Comparison of ENCODE assay signal across 9 mouse cellular contexts in genomic region chr1:25033155-25034095, GRCm38 (mm10).
DNase-seq lines count a peak whose midpoint lies in the region; ATAC-seq and TF ChIP-seq lines count a peak whose summit lies in the region.
"Had no signal": no experiment of that assay in that cellular context is flagged by ENCODE, and none has a peak within 500 bp of the region (broad histone marks: within the 10 kb centered on the region; RNA-seq: fewer than 3 reads in every experiment).

No protein-coding gene starts in this region.

- no peak for TF ChIP-seq POLR2A in heart, adult 2 months (IDR thresholded peaks at IDR 0.05; ENCODE audit: insufficient read depth, low read depth, low read length)

- no peak overlapping the region for H3K4me3 ChIP-seq in forebrain, embryonic 10.5 days
- no peak overlapping the region for H3K4me3 ChIP-seq in intestine, embryonic 15.5 days (replicated peaks)
- H3K4me3 ChIP-seq in heart, adult 2 months = no peak overlapping the region
- H3K4me3 ChIP-seq in liver, embryonic 11.5 days (ENCODE audit: low read depth, low read length) = no peak overlapping the region

- no peaks in the 10 kb centered on the region for H3K9me3 ChIP-seq in forebrain, embryonic 10.5 days
- no peaks in the 10 kb centered on the region for H3K9me3 ChIP-seq in intestine, embryonic 15.5 days
- H3K9me3 ChIP-seq in liver, embryonic 11.5 days (ENCODE audit: control insufficient read depth, low read length) = no peaks in the 10 kb centered on the region

- WGBS in forebrain, embryonic 10.5 days = 59% methylated on average over 8 of the region's 8 CpGs
- WGBS in intestine, embryonic 15.5 days = 64% methylated on average over 8 of the region's 8 CpGs
- WGBS in heart, adult 2 months = 73% methylated on average over 8 of the region's 8 CpGs
- 71% methylated on average over 8 of the region's 8 CpGs for WGBS in liver, embryonic 11.5 days

- DNase-seq in frontal cortex, postnatal 25 days (ENCODE audit: low spot score in 2 of 2) = no peak
- DNase-seq in forebrain, embryonic 10.5 days (ENCODE audit: extremely low spot score, low spot score) = peak; percentile 24
- peak; percentile 27 to 40 for DNase-seq in layer of hippocampus, postnatal 36 days
- peak; percentile 8 for DNase-seq in retina, adult 2 months (ENCODE audit: low read depth, low spot score)
- DNase-seq in heart, adult 2 months = no peak
- DNase-seq in liver, embryonic 11.5 days (ENCODE audit: low spot score) = no peak
- DNase-seq: thymus, postnatal 14 days had no signal

- H3K27ac ChIP-seq in forebrain, embryonic 10.5 days = no peak overlapping the region
- H3K27ac ChIP-seq in intestine, embryonic 15.5 days = no peak overlapping the region
- no peak overlapping the region for H3K27ac ChIP-seq in heart, adult 2 months
- no peak overlapping the region for H3K27ac ChIP-seq in liver, embryonic 11.5 days (ENCODE audit: low read depth, low read length)

- H3K9ac ChIP-seq in intestine, embryonic 15.5 days = no peak overlapping the region
- H3K9ac ChIP-seq in heart, adult 2 months (ENCODE audit: low read depth, low read length) = no peak overlapping the region
- H3K9ac ChIP-seq in liver, embryonic 11.5 days (ENCODE audit: low read depth, low read length) = no peak overlapping the region

- no peak for TF ChIP-seq EP300 in heart, adult 2 months (IDR thresholded peaks at IDR 0.05; ENCODE audit: insufficient read depth, low read depth, low read length)

- no peak for TF ChIP-seq CTCF in heart, adult 2 months (IDR thresholded peaks at IDR 0.05)

- H3K27me3 ChIP-seq in forebrain, embryonic 10.5 days (ENCODE audit: poor library complexity, severe bottlenecking) = no peaks in the 10 kb centered on the region
- no peaks in the 10 kb centered on the region for H3K27me3 ChIP-seq in intestine, embryonic 15.5 days (replicated peaks)
- H3K27me3 ChIP-seq in heart, adult 2 months (ENCODE audit: control insufficient read depth, insufficient read depth, low read length) = no peaks in the 10 kb centered on the region
- H3K27me3 ChIP-seq in liver, embryonic 11.5 days (replicated peaks; ENCODE audit: control insufficient read depth, insufficient read depth, low read length) = no peaks in the 10 kb centered on the region

- H3K4me2 ChIP-seq in intestine, embryonic 15.5 days (replicated peaks) = no peak overlapping the region
- H3K4me2 ChIP-seq in liver, embryonic 11.5 days = no peak overlapping the region

- intact Hi-C loops in heart, adult 2 months (cut with DNase I) = no loop called here

- H3K79me2 ChIP-seq in heart, adult 2 months (replicated peaks; ENCODE audit: control insufficient read depth, insufficient read depth, low read length) = no peaks in the 10 kb centered on the region

- no peaks in the 10 kb centered on the region for H3K36me3 ChIP-seq in forebrain, embryonic 10.5 days (replicated peaks)
- H3K36me3 ChIP-seq in intestine, embryonic 15.5 days = no peaks in the 10 kb centered on the region
- H3K36me3 ChIP-seq in heart, adult 2 months (ENCODE audit: control insufficient read depth, insufficient read depth, low read length) = no peaks in the 10 kb centered on the region
- H3K36me3 ChIP-seq in liver, embryonic 11.5 days (ENCODE audit: control insufficient read depth, insufficient read depth, low read length) = no peaks in the 10 kb centered on the region

- peak; percentile 100 for ATAC-seq in frontal cortex, adult (ENCODE audit: low TSS enrichment)
- ATAC-seq in intestine, embryonic 15.5 days = no peak
- no peak for ATAC-seq in liver, embryonic 11.5 days (replicated peaks; ENCODE audit: low FRiP score)

- peaks cover 15% of the 10 kb centered on the region for H3K4me1 ChIP-seq in forebrain, embryonic 10.5 days
- no peaks in the 10 kb centered on the region for H3K4me1 ChIP-seq in intestine, embryonic 15.5 days (replicated peaks)
- H3K4me1 ChIP-seq in heart, adult 2 months (ENCODE audit: control insufficient read depth, insufficient read depth, low read length) = no peaks in the 10 kb centered on the region
- no peaks in the 10 kb centered on the region for H3K4me1 ChIP-seq in liver, embryonic 11.5 days (replicated peaks; ENCODE audit: control insufficient read depth, insufficient read depth, low read length)

Comparison
In these comparisons a context has a peak if more than half of its experiments do, and no peak if none do; other contexts are left out.
1. DNase-seq: peak in forebrain, embryonic 10.5 days (single experiment), layer of hippocampus, postnatal 36 days (2 of 2) and retina, adult 2 months (single experiment); none in frontal cortex, postnatal 25 days (0 of 2), heart, adult 2 months (0 of 2) and liver, embryonic 11.5 days (single experiment).